Mouse (Mus musculus): ENCODE measurements around the gene Prom2. TPM values are rescaled to one million over a fixed set of nuclear protein-coding genes. Genes with fewer than 3 reads are reported as not detected.
A peak's percentile ranks its signal among the peaks of the same experiment; 100 is the strongest.

Gene Prom2
- total RNA-seq, 2 experiments from 2014 or later: 0.07 TPM; not detected in 1

- peak; percentile 48 for DNase-seq
These were observed 17.1 kb downstream of the Prom2 start for GRCm38 (mm10) chr2:127523950-127524729.

- DNase-seq: no peak
These were observed 19.2 kb downstream of the Prom2 start, which contains the start of gene Kcnip3 for GRCm38 (mm10) chr2:127522006-127522441. Gene Kcnip3, minus strand, starts transcription at chr2:127522094.

- peak; percentile 15 for DNase-seq
These were observed 19.9 kb downstream of the Prom2 start for GRCm38 (mm10) chr2:127521172-127522005.

GRCm38 (mm10) chr2:127520123-127520522 is 21.1 kb downstream of the Prom2 start:
- no peak for DNase-seq

- no peak for DNase-seq
These were observed 22.0 kb downstream of the Prom2 start for GRCm38 (mm10) chr2:127519308-127519707.

GRCm38 (mm10) chr2:127518831-127519230 is 22.4 kb downstream of the Prom2 start:
- DNase-seq: no peak

GRCm38 (mm10) chr2:127518273-127518672 is 23.0 kb downstream of the Prom2 start:
- no peak for DNase-seq

GRCm38 (mm10) chr2:127517081-127517480 is 24.2 kb downstream of the Prom2 start:
- no peak for DNase-seq

GRCm38 (mm10) chr2:127514380-127515124 is 26.7 kb downstream of the Prom2 start:
- no peak for DNase-seq

GRCm38 (mm10) chr2:127513244-127513643 is 28.0 kb downstream of the Prom2 start:
- DNase-seq: no peak

GRCm38 (mm10) chr2:127511426-127511825 is 29.8 kb downstream of the Prom2 start:
- DNase-seq: no peak

- DNase-seq: peak; percentile 18
These were observed 33.2 kb downstream of the Prom2 start for GRCm38 (mm10) chr2:127507967-127508660.

- DNase-seq: peak; percentile 88
These were observed 34.0 kb downstream of the Prom2 start for GRCm38 (mm10) chr2:127507077-127507774.

- DNase-seq: no peak
These were observed 35.1 kb downstream of the Prom2 start for GRCm38 (mm10) chr2:127506131-127506632.

- no peak for DNase-seq
These were observed 36.1 kb downstream of the Prom2 start for GRCm38 (mm10) chr2:127505196-127505595.

- DNase-seq: no peak
These were observed 37.3 kb downstream of the Prom2 start for GRCm38 (mm10) chr2:127503751-127504549.

GRCm38 (mm10) chr2:127501061-127501460 is 40.2 kb downstream of the Prom2 start:
- peak; percentile 76 for DNase-seq

GRCm38 (mm10) chr2:127498750-127499149 is 42.5 kb downstream of the Prom2 start:
- no peak for DNase-seq

GRCm38 (mm10) chr2:127496321-127496720 is 44.9 kb downstream of the Prom2 start:
- DNase-seq: no peak

GRCm38 (mm10) chr2:127484476-127485170 is 56.6 kb downstream of the Prom2 start:
- peak; percentile 81 for DNase-seq
